18 mouse cellular contexts compared by ENCODE assay signal in the genomic region with DNA sequence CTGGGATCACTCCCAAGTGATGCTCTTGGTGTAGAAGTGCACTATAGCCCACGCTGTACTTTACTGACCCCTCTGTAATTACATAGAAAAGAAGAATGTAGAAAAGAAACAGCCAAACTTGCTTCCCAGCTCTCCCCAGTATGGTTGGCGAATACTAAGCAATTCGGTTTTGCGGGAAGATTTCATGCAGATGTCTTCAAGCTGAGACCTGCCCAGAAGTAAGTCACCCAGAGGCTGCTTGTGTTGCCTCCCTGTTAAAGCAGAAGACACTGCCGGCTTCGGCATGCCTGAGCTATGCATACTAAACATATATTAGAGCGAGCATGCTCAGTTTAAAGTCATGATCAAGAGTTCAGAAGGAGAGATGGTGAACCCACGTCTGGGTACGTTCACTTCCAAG.
"Had no signal": no experiment of that assay in that cellular context is flagged by ENCODE, and none has a peak within 500 bp of the region (broad histone marks: within the 10 kb centered on the region; RNA-seq: fewer than 3 reads in every experiment).

No protein-coding gene starts in this region.

- DNase-seq: kidney, adult 18-20 months; kidney, postnatal 25 days; layer of hippocampus, postnatal 36 days; liver; liver, embryonic 13.5 days; liver, postnatal 0 days; lung, postnatal 14 days; right cerebral cortex, postnatal 4 days; spleen, adult 18-20 months; thymus, adult 18-20 months; thymus, postnatal 14 days had no signal

- H3K9me3 ChIP-seq: intestine, embryonic 15.5 days; liver, embryonic 13.5 days; lung, embryonic 15.5 days; midbrain, embryonic 15.5 days; neural tube, embryonic 12.5 days had no signal

- H3K27me3 ChIP-seq: intestine, embryonic 15.5 days; liver, embryonic 13.5 days; lung, embryonic 15.5 days; megakaryocyte, embryonic 14.5 days; midbrain, embryonic 15.5 days; neural tube, embryonic 12.5 days had no signal

- H3K36me3 ChIP-seq: intestine, embryonic 15.5 days; liver, embryonic 13.5 days; lung, embryonic 15.5 days; midbrain, embryonic 15.5 days; neural tube, embryonic 12.5 days had no signal

- ATAC-seq: intestine, embryonic 15.5 days; liver, postnatal 0 days; midbrain, embryonic 15.5 days had no signal

- H3K4me3 ChIP-seq: intestine, embryonic 15.5 days; liver, embryonic 13.5 days; lung, embryonic 15.5 days; megakaryocyte, embryonic 14.5 days; midbrain, embryonic 15.5 days; neural tube, embryonic 12.5 days had no signal

- H3K4me1 ChIP-seq: intestine, embryonic 15.5 days; liver, embryonic 13.5 days; lung, embryonic 15.5 days; megakaryocyte, embryonic 14.5 days; neural tube, embryonic 12.5 days had no signal

- H3K9ac ChIP-seq: intestine, embryonic 15.5 days; liver, embryonic 13.5 days; liver, postnatal 0 days; lung, embryonic 15.5 days; midbrain, embryonic 15.5 days; neural tube, embryonic 12.5 days had no signal

- H3K4me2 ChIP-seq: intestine, embryonic 15.5 days; liver, embryonic 13.5 days; lung, embryonic 15.5 days; midbrain, embryonic 11.5 days; midbrain, embryonic 15.5 days; neural tube, embryonic 12.5 days had no signal

- H3K27ac ChIP-seq: intestine, embryonic 15.5 days; liver, embryonic 13.5 days; lung, embryonic 15.5 days; macrophage; midbrain, embryonic 15.5 days; neural tube, embryonic 12.5 days had no signal
